Mouse (Mus musculus) left cerebral cortex, postnatal 10 days (tissue): ENCODE data around the gene Gpr83. TPM values are rescaled to one million over a fixed set of nuclear protein-coding genes. Genes with fewer than 3 reads are reported as not detected.

Experiments
- DNase-seq, 2 experiments: peaks; one replicate each; pipeline ENCODE4 v3.0.0; 2021 to 2022; ENCODE audit warnings: low spot score in 2 of 2, mixed read lengths in 1 of 2; ENCODE audit errors: extremely low spot score in 1 of 2
- intact Hi-C: fragments of 180-260 bp; cut with DNase I; formaldehyde crosslinking; loops from one replicate; pipeline ENCODE4 v1.15.1; 2025
- total RNA-seq, 2 experiments: library from RNA; stranded (reverse); gene quantifications; 2 replicates each; pipeline ENCODE4 v1.2.3; 2021

Gpr83 gene
- total RNA-seq, 2 experiments from 2014 or later, result 5.4 to 10.0 TPM

- intact Hi-C loops, result no loop called here
Measured at GRCm38 (mm10) chr9:14901757-14902156, 41.7 kb downstream of the Gpr83 start.

DNA sequence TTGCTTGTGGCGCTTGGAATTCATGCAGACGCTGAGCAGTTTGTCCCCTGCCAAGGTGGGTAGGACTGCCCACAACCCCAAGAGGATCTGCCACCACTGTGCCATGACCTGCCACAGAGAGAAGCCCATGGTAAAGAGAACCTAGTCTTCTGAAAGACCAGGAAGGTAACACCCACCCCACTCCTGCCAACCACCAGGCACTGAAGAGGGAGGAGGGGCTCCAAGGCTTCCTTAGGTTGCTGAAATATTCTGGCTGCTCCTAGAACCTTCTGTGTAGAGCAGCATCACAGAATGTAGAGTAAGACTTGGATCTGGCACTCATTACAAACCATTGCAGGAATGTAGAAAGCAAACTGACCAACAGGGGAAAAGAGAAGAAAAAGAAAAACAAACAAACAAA lies 42.4 kb downstream of the Gpr83 start:
- intact Hi-C loops, result no loop called here
- DNase-seq, result no peak

More at GRCm38 (mm10) chr9:14901757-14902156, 41.7 kb downstream of the Gpr83 start:
- no peak for DNase-seq

- intact Hi-C loops, result no loop called here
- no peak for DNase-seq
Measured at GRCm38 (mm10) chr9:14903006-14903405, 43.0 kb downstream of the Gpr83 start.

DNA sequence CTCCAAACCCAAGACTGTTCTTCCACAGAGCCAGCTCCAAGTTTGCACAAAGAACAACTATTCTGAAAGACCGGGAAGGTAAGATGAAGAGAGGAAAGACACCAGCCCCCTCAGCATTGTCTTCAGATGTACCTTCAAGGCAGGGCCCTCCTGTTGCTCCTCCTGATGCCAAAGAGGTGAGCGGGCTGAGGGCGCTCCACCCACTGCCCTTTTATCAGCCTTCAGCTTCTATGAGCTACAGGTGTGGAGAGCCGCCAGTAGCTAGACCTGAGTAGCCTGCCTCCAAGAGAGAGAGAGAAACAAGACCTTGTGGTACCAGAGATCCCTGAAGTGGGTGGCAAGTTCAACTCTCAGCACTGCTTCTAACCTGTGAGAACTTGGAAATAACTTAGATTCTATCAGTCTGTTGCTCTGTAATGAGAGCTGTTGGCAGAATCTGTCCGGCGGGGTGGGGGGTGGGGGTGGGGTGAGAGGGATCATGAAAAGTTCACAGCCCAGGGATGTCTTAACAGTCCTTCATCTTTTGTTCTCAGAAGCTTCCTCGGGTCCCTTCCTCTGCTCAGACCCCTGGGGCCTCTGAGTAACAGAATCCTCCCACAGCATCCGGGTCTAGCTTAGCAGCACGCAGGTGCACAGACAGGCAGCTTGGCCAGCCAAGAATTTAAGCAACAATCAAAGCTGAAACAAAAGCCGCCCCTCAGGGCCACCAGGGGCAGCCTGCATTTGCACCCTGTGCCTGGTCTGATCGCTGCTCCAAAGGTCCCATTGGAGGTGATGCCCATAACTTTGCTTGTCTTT lies 43.8 kb downstream of the Gpr83 start, which contains the start of gene Izumo1r:
TSS of gene Izumo1r (minus strand) at position 369 of the 798 bp plus-strand sequence.
- intact Hi-C loops, result no loop called here
- no peak for DNase-seq

DNA sequence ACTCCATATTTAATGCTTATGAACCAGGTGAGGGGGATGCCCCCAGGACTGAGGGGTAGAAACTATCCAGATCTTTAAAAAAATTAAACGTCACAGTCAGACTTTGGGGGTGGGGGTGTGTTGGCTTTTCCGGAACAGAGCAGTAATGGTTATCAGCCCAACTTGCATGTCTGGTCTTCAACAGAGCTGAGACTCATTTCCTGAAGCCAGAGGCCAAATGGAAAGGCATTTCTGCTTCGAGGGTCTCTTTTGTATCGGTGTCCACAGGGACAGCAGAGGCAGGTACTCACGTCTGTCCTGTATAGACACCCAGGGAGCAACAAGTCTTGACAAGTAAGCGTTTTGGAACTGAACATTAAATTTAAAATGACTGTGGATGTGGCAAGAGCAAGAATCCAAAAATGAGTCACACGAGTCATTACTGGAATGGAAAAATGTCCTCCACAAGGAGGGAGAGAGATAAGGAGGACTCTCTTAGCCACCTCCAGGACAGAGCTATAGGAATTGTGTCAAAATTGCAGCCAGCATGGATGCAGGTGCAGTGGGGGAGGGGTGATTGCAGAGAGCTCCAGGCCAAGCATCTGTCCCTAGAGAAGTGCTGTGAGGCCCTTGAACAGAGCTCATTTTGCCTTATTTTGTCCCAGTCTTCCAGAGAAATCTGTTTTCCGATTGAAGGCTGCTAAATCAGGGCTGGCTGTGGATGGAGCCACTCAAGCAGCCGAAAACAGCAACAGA lies 44.9 kb downstream of the Gpr83 start:
- DNase-seq, result no peak
- intact Hi-C loops, result no loop called here

GRCm38 (mm10) chr9:14905956-14906355 lies 45.9 kb downstream of the Gpr83 start:
- intact Hi-C loops, result no loop called here
- no peak for DNase-seq

- intact Hi-C loops, result no loop called here
- no peak for DNase-seq
Measured at GRCm38 (mm10) chr9:14907816-14908415, 47.9 kb downstream of the Gpr83 start.

DNA sequence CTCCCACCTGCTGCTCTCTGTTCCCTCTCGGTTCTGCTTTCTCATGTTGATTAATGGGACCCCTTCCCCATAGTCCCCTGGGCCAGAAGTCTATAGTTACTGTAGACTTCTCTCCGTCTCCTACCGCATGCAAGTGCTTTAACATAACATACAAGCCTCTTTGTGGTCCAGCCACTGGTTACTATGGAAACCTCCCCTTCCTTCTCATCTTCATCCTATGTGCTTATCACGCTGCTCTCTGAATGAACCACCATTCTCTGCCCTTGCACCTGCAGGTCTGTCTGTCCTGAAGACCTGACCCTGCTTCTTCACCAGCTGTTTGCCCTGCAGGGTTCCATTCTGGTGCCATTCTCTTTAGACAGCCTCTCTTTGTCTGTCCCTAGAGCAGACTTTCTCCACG lies 50.0 kb downstream of the Gpr83 start:
- no peak for DNase-seq
- intact Hi-C loops, result no loop called here

DNA sequence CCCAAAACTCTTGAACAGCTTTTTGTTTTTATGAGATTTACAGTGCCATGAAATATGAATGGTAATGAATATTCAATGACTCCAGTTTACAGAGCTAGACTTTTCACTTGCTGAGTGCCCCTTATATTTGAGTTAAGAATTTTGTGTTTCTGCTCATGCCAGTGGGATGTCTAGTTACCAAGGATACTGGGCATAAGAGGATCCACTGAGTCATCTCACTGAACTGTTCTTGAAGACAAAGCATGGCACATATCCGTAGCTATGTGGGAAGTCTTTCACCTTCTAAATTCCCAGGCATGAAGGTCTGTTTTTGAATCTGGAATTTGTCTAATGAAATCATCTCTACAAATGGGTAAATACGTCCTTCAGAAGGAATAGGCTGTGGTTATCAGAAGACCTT lies 52.0 kb downstream of the Gpr83 start:
- intact Hi-C loops, result no loop called here

GRCm38 (mm10) chr9:14917661-14918060 lies 57.7 kb downstream of the Gpr83 start:
- intact Hi-C loops, result no loop called here
- DNase-seq, result no peak

More for the DNA sequence above, 52.0 kb downstream of the Gpr83 start:
- DNase-seq, result no peak

- DNase-seq, result no peak
- intact Hi-C loops, result no loop called here
Measured at GRCm38 (mm10) chr9:14918825-14919668, 59.0 kb downstream of the Gpr83 start.

Other genes starting within 250 kb of the Gpr83 start
- 10 to 100 TPM; 12.9 to 13.9 TPM for gene Amotl1, start 215.2 kb upstream of the Gpr83 start, total RNA-seq
- under 1 TPM in 1 of 2 experiments, not detected in 1; 0.10 TPM for gene Piwil4, start 119.5 kb upstream of the Gpr83 start, total RNA-seq
- gene Fut4, start 107.8 kb upstream of the Gpr83 start, total RNA-seq, result under 1 TPM; 0.49 to 0.54 TPM
- not detected for gene 1700012B09Rik, start 89.2 kb upstream of the Gpr83 start, total RNA-seq
- gene Mre11a, start 75.6 kb upstream of the Gpr83 start, total RNA-seq, result 10 to 100 TPM; 10.2 to 11.3 TPM
- 10 to 100 TPM; 18.7 to 19.9 TPM for gene Ankrd49, start 75.4 kb upstream of the Gpr83 start, total RNA-seq
- not detected for gene Izumo1r, start 43.7 kb downstream of the Gpr83 start, total RNA-seq
- gene Panx1, start 185.3 kb downstream of the Gpr83 start, total RNA-seq, result 10 to 100 TPM; 63.5 to 70.4 TPM